Mouse (Mus musculus): ENCODE data around the gene Arhgap28. TPM values are rescaled to one million over a fixed set of nuclear protein-coding genes. Genes with fewer than 3 reads are reported as not detected.
A peak's percentile ranks its signal among the peaks of the same experiment; 100 is the strongest.

Gene Arhgap28
- polyA plus RNA-seq, 1 experiment from 2014 or later: 5.1 TPM

DNA sequence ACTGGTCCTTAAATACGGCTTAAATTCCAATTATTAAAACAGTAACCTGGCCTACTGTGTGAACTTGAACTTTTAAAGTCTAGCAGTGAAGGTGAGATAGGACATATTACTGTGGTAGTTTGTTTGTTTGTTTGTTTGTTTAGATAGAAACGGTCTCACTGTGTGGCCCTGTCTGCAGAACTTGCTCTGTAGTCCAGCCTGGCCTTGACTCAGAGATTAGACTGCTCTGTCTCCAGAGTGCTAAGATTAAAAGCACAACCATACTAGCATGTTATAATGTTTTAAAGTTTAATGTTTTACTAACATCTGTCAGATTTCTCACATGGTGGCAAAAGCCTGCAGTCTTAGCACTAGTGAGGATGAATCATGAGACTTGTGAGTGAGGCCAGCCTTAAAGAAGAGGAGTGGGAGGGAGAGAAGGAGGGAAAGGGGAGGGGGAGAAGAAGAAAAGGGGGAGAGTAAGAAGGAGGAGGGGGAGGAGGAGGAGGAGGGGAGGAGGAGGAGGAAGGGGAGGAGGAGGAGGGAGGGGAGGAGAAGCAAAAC, 8.6 kb downstream of the Arhgap28 start:
- Histone ChIP-seq H3K36me3 (ENCODE audit: control insufficient read depth, insufficient read depth, low read length) (no peaks in the 10 kb centered on the region), H3K9ac (replicated peaks; ENCODE audit: low read depth, low read length) (no peak overlapping the region), H3K4me1 (ENCODE audit: control insufficient read depth, insufficient read depth, low read length) (no peaks in the 10 kb centered on the region), H3K4me2 (ENCODE audit: low read depth, low read length) (no peak overlapping the region), H3K27ac (ENCODE audit: low read depth, low read length) (no peak overlapping the region), H3K27me3 (ENCODE audit: control insufficient read depth, insufficient read depth, low read length) (no peaks in the 10 kb centered on the region), H3K9me3 (ENCODE audit: control insufficient read depth, low read length) (no peaks in the 10 kb centered on the region), H3K4me3 (ENCODE audit: low read depth, low read length) (no peak overlapping the region)
- no peak for ATAC-seq (ENCODE audit: low read depth)
- 94% methylated on average over 2 of the region's 2 CpGs for WGBS

DNA sequence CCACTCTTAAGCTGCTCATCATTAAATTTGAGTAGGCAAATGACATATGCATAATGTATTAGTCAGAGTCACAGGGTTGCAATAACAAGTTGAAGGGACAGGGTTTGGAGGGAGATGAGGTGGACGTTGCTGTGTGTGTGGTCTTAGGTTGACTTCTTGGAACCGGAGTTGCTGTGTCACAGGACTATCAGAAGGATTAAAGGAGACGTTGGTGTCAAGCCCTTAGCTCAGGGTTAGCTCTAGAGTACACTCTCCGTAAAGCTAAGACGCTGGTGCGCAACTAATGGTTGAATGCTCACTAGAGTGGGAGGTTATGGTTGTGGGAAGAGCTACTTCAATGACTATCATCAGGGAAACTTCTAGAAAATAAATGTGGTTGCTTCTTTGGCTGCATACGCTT, 9.1 kb downstream of the Arhgap28 start:
- H3K4me2 ChIP-seq (ENCODE audit: low read depth, low read length): no peak overlapping the region
- no peak for ATAC-seq (ENCODE audit: low read depth)
- H3K27ac ChIP-seq (ENCODE audit: low read depth, low read length): no peak overlapping the region
- H3K9ac ChIP-seq (replicated peaks; ENCODE audit: low read depth, low read length): no peak overlapping the region
- no peaks in the 10 kb centered on the region for H3K9me3 ChIP-seq (ENCODE audit: control insufficient read depth, low read length)
- no peaks in the 10 kb centered on the region for H3K27me3 ChIP-seq (ENCODE audit: control insufficient read depth, insufficient read depth, low read length)
- no peak overlapping the region for H3K4me3 ChIP-seq (ENCODE audit: low read depth, low read length)
- no peaks in the 10 kb centered on the region for H3K4me1 ChIP-seq (ENCODE audit: control insufficient read depth, insufficient read depth, low read length)
- 86% methylated on average over 7 of the region's 7 CpGs for WGBS
- H3K36me3 ChIP-seq (ENCODE audit: control insufficient read depth, insufficient read depth, low read length): no peaks in the 10 kb centered on the region

DNA sequence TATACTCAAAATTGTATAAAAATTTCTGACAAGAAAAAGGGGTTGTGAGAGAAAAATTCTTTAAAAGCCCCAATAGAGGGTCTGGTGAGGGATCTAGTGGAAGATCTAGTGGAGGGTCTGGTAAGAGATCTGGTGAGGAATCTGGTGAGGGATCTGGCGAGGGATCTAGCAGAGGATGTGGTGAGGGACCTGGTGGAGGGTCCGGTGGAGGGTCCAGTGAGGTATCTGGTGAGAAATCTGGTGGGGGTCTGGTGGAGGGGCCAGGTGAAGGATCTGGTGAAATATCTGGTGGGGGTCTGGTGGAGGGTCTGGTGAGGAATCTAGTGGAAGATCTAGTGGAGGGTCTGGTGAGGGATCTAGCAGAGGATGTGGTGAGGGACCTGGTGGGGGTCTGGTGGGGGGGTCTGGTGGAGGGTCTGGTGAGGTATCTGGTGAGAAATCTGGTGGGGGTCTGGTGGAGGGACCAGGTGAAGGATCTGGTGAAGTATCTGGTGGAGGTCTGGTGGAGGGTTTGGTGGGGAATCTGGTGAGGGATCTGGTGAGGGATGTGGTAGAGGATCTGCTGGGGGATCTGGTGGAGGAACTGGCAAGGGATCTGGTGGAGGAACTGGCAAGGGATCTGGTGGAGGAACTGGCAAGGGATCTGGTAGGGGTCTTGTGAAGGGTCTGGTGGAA, 10.4 kb downstream of the Arhgap28 start:
- Histone ChIP-seq H3K4me3 (ENCODE audit: low read depth, low read length) (no peak overlapping the region), H3K36me3 (ENCODE audit: control insufficient read depth, insufficient read depth, low read length) (no peaks in the 10 kb centered on the region), H3K9ac (replicated peaks; ENCODE audit: low read depth, low read length) (no peak overlapping the region), H3K4me1 (ENCODE audit: control insufficient read depth, insufficient read depth, low read length) (no peaks in the 10 kb centered on the region), H3K9me3 (ENCODE audit: control insufficient read depth, low read length) (no peaks in the 10 kb centered on the region), H3K27ac (ENCODE audit: low read depth, low read length) (no peak overlapping the region), H3K27me3 (ENCODE audit: control insufficient read depth, insufficient read depth, low read length) (no peaks in the 10 kb centered on the region), H3K4me2 (ENCODE audit: low read depth, low read length) (no peak overlapping the region)
- 93% methylated on average over 2 of the region's 2 CpGs for WGBS
- ATAC-seq (ENCODE audit: low read depth): no peak

GRCm38 (mm10) chr17:67989716-67990115, 14.2 kb downstream of the Arhgap28 start:
- no peak overlapping the region for H3K4me3 ChIP-seq (ENCODE audit: low read depth, low read length)
- ATAC-seq (ENCODE audit: low read depth): no peak
- H3K4me1 ChIP-seq (ENCODE audit: control insufficient read depth, insufficient read depth, low read length): no peaks in the 10 kb centered on the region
- H3K36me3 ChIP-seq (ENCODE audit: control insufficient read depth, insufficient read depth, low read length): no peaks in the 10 kb centered on the region
- WGBS: 76% methylated on average over 5 of the region's 5 CpGs
- no peak overlapping the region for H3K27ac ChIP-seq (ENCODE audit: low read depth, low read length)
- no peak overlapping the region for H3K4me2 ChIP-seq (ENCODE audit: low read depth, low read length)
- no peak overlapping the region for H3K9ac ChIP-seq (replicated peaks; ENCODE audit: low read depth, low read length)
- no peaks in the 10 kb centered on the region for H3K27me3 ChIP-seq (ENCODE audit: control insufficient read depth, insufficient read depth, low read length)
- H3K9me3 ChIP-seq (ENCODE audit: control insufficient read depth, low read length): no peaks in the 10 kb centered on the region

- H3K27me3 ChIP-seq (ENCODE audit: control insufficient read depth, insufficient read depth, low read length): no peaks in the 10 kb centered on the region
- 66% methylated on average over 15 of the region's 15 CpGs for WGBS
- no peaks in the 10 kb centered on the region for H3K4me1 ChIP-seq (ENCODE audit: control insufficient read depth, insufficient read depth, low read length)
- H3K27ac ChIP-seq (ENCODE audit: low read depth, low read length): no peak overlapping the region
- H3K36me3 ChIP-seq (ENCODE audit: control insufficient read depth, insufficient read depth, low read length): no peaks in the 10 kb centered on the region
- H3K4me3 ChIP-seq (ENCODE audit: low read depth, low read length): no peak overlapping the region
- no peak overlapping the region for H3K4me2 ChIP-seq (ENCODE audit: low read depth, low read length)
- H3K9ac ChIP-seq (replicated peaks; ENCODE audit: low read depth, low read length): no peak overlapping the region
- H3K9me3 ChIP-seq (ENCODE audit: control insufficient read depth, low read length): no peaks in the 10 kb centered on the region
- ATAC-seq (ENCODE audit: low read depth): peak; percentile 65; the same call in 1 of the 2 replicates
These were observed 14.8 kb downstream of the Arhgap28 start for GRCm38 (mm10) chr17:67988920-67989621.

DNA sequence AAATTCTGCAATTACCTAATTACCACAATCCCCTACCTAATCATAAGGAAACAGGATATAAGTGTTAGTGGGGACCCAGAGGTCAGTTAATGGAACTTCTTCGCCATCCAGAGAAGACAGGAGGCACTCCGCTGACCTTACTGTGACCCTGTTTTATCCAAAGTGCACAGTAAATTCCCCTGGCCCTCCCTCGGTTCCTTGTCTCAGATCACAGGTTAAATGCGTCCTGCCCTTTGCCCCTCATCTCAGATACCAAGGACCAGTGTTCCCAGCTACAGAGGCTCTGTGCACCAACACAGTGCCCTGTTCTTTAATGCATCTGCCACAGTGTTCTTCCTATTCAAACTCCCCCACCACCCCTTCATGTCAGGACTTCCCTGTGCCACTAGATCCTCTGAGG, 18.4 kb downstream of the Arhgap28 start:
- Histone ChIP-seq H3K27me3 (ENCODE audit: control insufficient read depth, insufficient read depth, low read length) (no peaks in the 10 kb centered on the region), H3K9me3 (ENCODE audit: control insufficient read depth, low read length) (no peaks in the 10 kb centered on the region), H3K4me2 (ENCODE audit: low read depth, low read length) (no peak overlapping the region), H3K9ac (replicated peaks; ENCODE audit: low read depth, low read length) (no peak overlapping the region), H3K4me1 (ENCODE audit: control insufficient read depth, insufficient read depth, low read length) (no peaks in the 10 kb centered on the region), H3K27ac (ENCODE audit: low read depth, low read length) (no peak overlapping the region), H3K4me3 (ENCODE audit: low read depth, low read length) (no peak overlapping the region), H3K36me3 (ENCODE audit: control insufficient read depth, insufficient read depth, low read length) (no peaks in the 10 kb centered on the region)
- 44% methylated on average over 4 of the region's 4 CpGs for WGBS
- no peak for ATAC-seq (ENCODE audit: low read depth)

GRCm38 (mm10) chr17:67980573-67980972, 23.3 kb downstream of the Arhgap28 start:
- WGBS: 92% methylated on average over 3 of the region's 3 CpGs
- Histone ChIP-seq H3K27me3 (ENCODE audit: control insufficient read depth, insufficient read depth, low read length) (no peaks in the 10 kb centered on the region), H3K9ac (replicated peaks; ENCODE audit: low read depth, low read length) (no peak overlapping the region)

DNA sequence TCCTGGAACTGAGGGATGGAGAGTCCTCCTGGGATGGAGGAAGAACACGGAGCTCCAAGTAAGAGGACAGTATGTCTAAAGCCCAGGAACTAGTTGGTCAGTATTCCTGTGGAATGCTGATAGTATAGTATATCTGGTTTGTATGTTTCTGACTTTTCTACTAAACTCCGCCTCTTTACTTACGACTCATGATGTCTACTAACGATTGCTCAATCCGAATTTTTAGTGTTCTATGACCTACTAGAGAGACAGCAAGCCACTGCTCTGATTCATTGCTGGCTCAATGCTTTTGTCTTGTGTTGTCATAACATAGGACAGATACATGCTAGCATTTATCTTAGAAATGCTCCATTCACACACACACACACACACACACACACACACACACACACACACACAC, 24.7 kb downstream of the Arhgap28 start:
- H3K4me1 ChIP-seq (ENCODE audit: control insufficient read depth, insufficient read depth, low read length): no peaks in the 10 kb centered on the region
- no peak overlapping the region for H3K9ac ChIP-seq (replicated peaks; ENCODE audit: low read depth, low read length)
- no peaks in the 10 kb centered on the region for H3K9me3 ChIP-seq (ENCODE audit: control insufficient read depth, low read length)
- no peaks in the 10 kb centered on the region for H3K36me3 ChIP-seq (ENCODE audit: control insufficient read depth, insufficient read depth, low read length)
- H3K4me3 ChIP-seq (ENCODE audit: low read depth, low read length): no peak overlapping the region
- H3K4me2 ChIP-seq (ENCODE audit: low read depth, low read length): no peak overlapping the region
- 91% methylated on average over 5 of the region's 5 CpGs for WGBS
- H3K27ac ChIP-seq (ENCODE audit: low read depth, low read length): no peak overlapping the region
- no peaks in the 10 kb centered on the region for H3K27me3 ChIP-seq (ENCODE audit: control insufficient read depth, insufficient read depth, low read length)
- ATAC-seq (ENCODE audit: low read depth): no peak

More at GRCm38 (mm10) chr17:67980573-67980972, 23.3 kb downstream of the Arhgap28 start:
- ATAC-seq (ENCODE audit: low read depth): no peak
- Histone ChIP-seq H3K36me3 (ENCODE audit: control insufficient read depth, insufficient read depth, low read length) (no peaks in the 10 kb centered on the region), H3K27ac (ENCODE audit: low read depth, low read length) (no peak overlapping the region), H3K4me3 (ENCODE audit: low read depth, low read length) (no peak overlapping the region), H3K9me3 (ENCODE audit: control insufficient read depth, low read length) (no peaks in the 10 kb centered on the region), H3K4me1 (ENCODE audit: control insufficient read depth, insufficient read depth, low read length) (no peaks in the 10 kb centered on the region), H3K4me2 (ENCODE audit: low read depth, low read length) (no peak overlapping the region)

GRCm38 (mm10) chr17:67978786-67979185, 25.1 kb downstream of the Arhgap28 start:
- WGBS: 68% methylated on average over 3 of the region's 3 CpGs
- Histone ChIP-seq H3K36me3 (ENCODE audit: control insufficient read depth, insufficient read depth, low read length) (no peaks in the 10 kb centered on the region), H3K4me1 (ENCODE audit: control insufficient read depth, insufficient read depth, low read length) (no peaks in the 10 kb centered on the region), H3K27ac (ENCODE audit: low read depth, low read length) (no peak overlapping the region), H3K4me2 (ENCODE audit: low read depth, low read length) (no peak overlapping the region), H3K27me3 (ENCODE audit: control insufficient read depth, insufficient read depth, low read length) (no peaks in the 10 kb centered on the region), H3K4me3 (ENCODE audit: low read depth, low read length) (no peak overlapping the region), H3K9me3 (ENCODE audit: control insufficient read depth, low read length) (no peaks in the 10 kb centered on the region), H3K9ac (replicated peaks; ENCODE audit: low read depth, low read length) (no peak overlapping the region)
- ATAC-seq (ENCODE audit: low read depth): no peak

Measured in neural tube, embryonic 14.5 days (tissue).